Mouse (Mus musculus): ENCODE data around the gene Map1b. TPM values are rescaled to one million over a fixed set of nuclear protein-coding genes. Genes with fewer than 3 reads are reported as not detected.
A peak's percentile ranks its signal among the peaks of the same experiment; 100 is the strongest.

Gene Map1b
- total RNA-seq, 2 experiments from 2014 or later, result 620 to 712 TPM

DNA sequence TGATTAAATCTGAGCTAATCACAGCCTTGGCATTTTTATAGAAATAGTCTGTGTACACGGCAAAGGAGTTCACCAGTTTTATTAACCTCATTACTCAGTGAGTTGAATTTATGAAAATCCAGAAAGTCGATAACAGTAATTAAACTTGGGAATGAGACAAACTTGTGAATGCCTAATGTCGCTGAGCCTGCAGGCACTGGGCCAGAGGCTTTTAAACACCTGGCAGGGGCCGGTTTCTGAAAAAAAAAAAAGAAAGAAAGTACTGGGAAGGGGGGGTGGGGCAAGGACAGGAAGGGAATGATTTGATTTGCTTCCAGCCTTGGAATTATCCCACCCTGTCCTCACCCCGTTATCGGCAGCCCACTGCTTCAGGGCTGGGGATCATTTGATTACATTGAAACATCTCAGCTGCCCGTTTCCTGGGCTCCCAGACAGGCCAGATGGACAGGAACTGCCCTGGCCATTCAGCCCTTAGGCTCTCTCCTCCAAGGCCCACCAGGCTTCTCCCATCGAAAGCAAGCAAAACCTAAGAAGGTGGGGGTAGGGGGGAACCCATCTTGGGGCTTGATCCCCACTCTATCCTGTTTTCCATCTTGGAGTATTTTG is 21.7 kb upstream of the Map1b start:
- no peak for DNase-seq (ENCODE audit: extremely low spot score in 1 of 2, low spot score in 1 of 2)

- no peak for DNase-seq (ENCODE audit: extremely low spot score in 1 of 2, low spot score in 1 of 2)
Measured at GRCm38 (mm10) chr13:99528456-99528855, 12.1 kb upstream of the Map1b start.

DNA sequence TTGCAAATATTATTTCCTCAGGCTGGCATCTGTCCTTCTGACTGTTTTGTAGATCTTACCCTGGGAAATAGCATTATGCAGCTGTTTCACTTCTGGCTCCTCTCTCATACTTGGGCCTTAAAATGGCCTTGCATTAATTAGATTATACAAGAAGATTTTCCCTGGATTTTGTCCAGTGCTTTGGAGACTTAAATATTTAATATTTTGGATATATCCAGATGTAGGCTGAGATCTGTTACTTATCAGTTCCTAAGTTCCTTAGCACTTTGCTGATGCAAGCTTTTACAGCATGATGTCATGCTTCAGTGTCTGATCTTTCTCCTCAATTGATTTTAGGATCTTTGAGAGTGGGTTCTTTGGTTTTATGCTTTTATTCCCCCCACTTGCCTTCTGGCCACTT is 11.6 kb upstream of the Map1b start:
- DNase-seq (ENCODE audit: extremely low spot score in 1 of 2, low spot score in 1 of 2), result no peak

GRCm38 (mm10) chr13:99525491-99525890 is 9.2 kb upstream of the Map1b start:
- no peak for DNase-seq (ENCODE audit: extremely low spot score in 1 of 2, low spot score in 1 of 2)

GRCm38 (mm10) chr13:99517836-99518235 is 1.5 kb upstream of the Map1b start:
- no peak for DNase-seq (ENCODE audit: extremely low spot score in 1 of 2, low spot score in 1 of 2)

- DNase-seq (ENCODE audit: extremely low spot score in 1 of 2, low spot score in 1 of 2), result no peak
Measured at GRCm38 (mm10) chr13:99515736-99516447, 448 bp downstream of the Map1b start.

DNA sequence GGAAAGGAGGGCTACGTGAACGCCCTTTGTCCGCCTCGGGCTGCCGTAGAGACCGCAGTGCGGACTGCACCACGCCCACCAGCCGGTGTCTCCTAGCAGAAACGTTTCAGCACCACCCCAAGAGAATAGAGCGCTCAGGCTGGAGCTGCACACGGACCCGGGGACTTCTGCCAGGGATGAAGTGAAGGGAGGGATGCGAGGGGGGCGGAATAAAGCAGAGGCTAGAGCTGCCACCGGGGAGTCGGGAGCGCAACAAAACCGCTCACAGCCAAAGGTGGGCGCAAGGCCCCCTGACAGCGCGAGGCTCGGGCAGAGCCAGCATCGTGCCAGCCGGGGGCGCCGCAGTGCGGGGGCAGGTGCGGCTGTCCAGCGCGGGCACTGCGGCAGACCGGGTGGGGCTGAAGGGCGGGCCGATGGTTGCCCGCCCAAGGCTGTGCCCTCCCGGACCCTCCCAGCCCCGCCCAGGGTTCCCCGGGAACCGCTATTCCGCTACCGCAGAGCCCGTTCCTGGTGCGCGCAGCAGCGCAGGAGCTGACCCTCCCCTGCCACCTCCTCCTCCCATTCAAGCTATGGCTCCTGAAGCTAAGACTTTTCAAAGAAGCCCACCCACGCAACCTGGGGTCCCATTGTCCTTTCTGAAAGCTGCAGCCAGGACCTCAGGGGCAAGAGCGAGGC is 1.3 kb downstream of the Map1b start:
- DNase-seq (ENCODE audit: extremely low spot score in 1 of 2, low spot score in 1 of 2), result peak; percentile 54

DNA sequence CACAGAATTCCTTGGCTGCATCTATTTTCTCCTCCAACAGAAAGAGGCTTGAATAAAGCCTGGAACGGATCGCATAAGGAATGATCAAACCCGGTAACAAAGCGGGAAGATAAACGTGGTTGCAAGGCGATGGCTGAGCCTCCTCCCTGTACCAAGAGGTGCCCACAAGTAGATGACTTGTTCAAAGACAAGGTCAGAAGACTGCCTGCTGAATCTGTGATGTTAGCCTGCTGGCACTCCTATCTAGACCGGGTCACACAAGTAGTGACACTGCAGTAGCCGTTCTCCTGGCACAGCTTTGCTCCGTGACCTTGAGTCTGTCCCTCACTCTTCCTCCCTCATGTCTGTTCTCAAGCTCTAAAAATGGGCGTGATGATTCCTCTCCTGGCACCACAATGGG is 2.4 kb downstream of the Map1b start:
- DNase-seq (ENCODE audit: extremely low spot score in 1 of 2, low spot score in 1 of 2), result no peak

- DNase-seq (ENCODE audit: extremely low spot score in 1 of 2, low spot score in 1 of 2), result no peak
Measured at GRCm38 (mm10) chr13:99513138-99513537, 3.2 kb downstream of the Map1b start.

DNA sequence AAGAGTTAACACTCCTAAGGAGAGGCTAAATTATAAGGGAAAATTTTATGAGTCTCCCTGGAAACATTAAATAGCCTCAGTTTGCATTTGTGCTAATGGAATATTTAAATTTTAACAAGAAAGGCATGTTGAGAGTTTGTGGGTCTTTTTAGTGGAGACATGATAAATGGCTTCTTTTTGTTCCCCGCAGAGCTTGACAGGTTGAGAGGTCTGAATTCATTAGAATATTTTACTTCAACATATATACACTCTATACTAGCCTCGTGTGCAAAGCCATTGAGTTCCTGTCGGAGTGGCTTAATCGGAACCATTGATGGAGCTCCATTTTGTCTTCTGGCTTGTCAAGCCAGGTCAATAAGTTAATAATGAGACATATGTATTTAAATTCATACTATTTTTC is 6.4 kb downstream of the Map1b start:
- no peak for DNase-seq (ENCODE audit: extremely low spot score in 1 of 2, low spot score in 1 of 2)

- no peak for DNase-seq (ENCODE audit: extremely low spot score in 1 of 2, low spot score in 1 of 2)
Measured at GRCm38 (mm10) chr13:99506580-99506962, 9.8 kb downstream of the Map1b start.

- DNase-seq (ENCODE audit: extremely low spot score in 1 of 2, low spot score in 1 of 2), result no peak
Measured at GRCm38 (mm10) chr13:99505826-99506579, 10.3 kb downstream of the Map1b start.

DNA sequence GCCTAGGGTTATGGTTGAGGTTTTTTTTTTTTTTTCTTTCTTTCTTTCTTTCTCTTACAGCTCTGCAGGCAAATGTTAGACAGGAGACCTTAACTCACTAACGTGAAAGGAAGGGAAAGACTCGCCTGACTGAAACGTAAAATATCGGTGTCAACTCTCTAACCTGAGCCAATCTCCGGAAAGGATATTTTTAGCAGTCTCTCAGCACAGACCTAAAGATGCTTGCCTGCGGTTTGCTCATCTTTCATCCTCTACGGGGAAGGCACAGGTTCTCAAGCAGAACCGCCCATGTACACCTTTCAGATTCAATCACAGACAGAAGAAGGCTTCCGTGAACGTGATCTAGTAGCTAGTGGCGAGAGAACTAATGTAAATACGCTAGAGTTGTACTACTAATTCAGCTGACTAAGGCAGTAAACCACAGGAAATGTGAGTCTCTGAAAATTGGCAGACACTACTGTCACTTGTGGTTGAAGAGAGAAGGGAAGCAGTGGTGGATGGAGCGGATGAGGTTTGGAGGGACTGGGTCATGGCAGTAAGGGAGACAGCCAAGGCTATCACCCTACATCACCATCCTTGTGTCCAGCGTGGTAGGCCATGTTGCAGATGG is 12.9 kb downstream of the Map1b start:
- DNase-seq (ENCODE audit: extremely low spot score in 1 of 2, low spot score in 1 of 2), result no peak

DNA sequence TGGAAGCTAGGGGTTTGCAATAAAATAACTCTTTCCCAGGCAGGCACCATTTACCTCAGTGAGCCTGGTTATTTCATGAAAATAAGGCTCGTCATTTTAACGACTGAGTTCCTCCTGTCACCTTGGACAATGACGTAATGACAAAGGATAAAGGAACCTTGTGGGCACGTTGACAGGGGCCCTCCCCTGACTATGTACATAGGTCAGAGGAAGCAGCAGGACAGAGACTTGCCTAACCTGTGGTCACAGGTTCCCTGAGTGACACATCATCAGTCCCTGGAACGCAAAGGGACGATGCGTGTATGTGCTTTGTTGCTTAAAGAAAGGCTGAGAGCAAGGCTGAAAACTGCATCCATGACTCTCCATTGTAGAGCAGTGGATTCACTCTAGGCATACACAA is 13.4 kb downstream of the Map1b start:
- DNase-seq (ENCODE audit: extremely low spot score in 1 of 2, low spot score in 1 of 2), result no peak

- no peak for DNase-seq (ENCODE audit: extremely low spot score in 1 of 2, low spot score in 1 of 2)
Measured at GRCm38 (mm10) chr13:99502126-99502744, 14.1 kb downstream of the Map1b start.

- DNase-seq (ENCODE audit: extremely low spot score in 1 of 2, low spot score in 1 of 2), result no peak
Measured at GRCm38 (mm10) chr13:99501393-99501792, 14.9 kb downstream of the Map1b start.

DNA sequence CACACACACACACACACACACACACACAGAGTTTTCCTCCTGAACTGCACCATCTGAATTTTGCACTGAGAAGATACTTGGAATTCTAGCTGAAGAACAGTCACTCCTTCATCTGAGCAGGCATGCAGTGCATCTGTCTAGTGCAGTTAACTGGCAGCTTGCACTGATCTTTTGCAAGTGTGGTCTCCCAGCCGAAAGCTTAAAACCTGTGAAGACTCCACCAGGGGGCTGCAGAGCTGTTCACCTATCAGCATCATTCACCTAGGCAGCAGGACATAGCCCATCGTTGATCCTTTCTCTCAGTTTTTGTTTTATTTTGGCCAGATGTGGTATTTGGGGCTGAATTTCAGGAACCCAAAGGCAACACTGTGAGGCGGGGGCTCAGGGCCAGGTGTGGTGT is 15.7 kb downstream of the Map1b start:
- DNase-seq (ENCODE audit: extremely low spot score in 1 of 2, low spot score in 1 of 2), result no peak

- DNase-seq (ENCODE audit: extremely low spot score in 1 of 2, low spot score in 1 of 2), result no peak
Measured at GRCm38 (mm10) chr13:99499764-99500163, 16.6 kb downstream of the Map1b start.

DNA sequence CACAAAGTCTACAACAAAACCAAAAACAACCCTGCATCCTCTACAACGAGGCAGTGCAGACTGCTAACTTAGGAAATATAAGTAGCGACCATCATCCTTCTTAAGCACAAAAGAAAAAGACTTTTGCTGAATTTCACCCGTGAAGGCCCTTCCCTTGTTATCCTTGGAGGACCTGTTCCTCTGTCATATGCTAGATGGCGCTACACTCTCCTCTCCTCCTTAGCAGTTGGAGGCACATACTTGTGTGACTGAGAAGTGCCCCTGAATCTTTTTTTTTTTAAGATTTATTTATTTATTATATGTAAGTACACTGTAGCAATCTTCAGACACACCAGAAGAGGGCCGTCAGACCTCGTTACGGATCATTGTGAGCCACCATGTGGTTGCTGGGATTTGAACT is 20.2 kb downstream of the Map1b start:
- DNase-seq (ENCODE audit: extremely low spot score in 1 of 2, low spot score in 1 of 2), result no peak

- DNase-seq (ENCODE audit: extremely low spot score in 1 of 2, low spot score in 1 of 2), result no peak
Measured at GRCm38 (mm10) chr13:99494416-99494815, 21.9 kb downstream of the Map1b start.

Measured in layer of hippocampus, postnatal 25 days (tissue).